Mouse (Mus musculus) embryonic facial prominence, embryonic 12.5 days (tissue): ENCODE results near the gene Defb47. TPM values are rescaled to one million over a fixed set of nuclear protein-coding genes. Genes with fewer than 3 reads are reported as not detected.

Source experiments
- ATAC-seq: fragments of 200-750 bp; cut with Nextera tagmentation; 2 replicates; pipeline ENCODE4 v1.8.0; 2017; ENCODE audit not compliant: insufficient number of reproducible peaks, insufficient read depth, low FRiP score, low TSS enrichment
- H3K27ac ChIP-seq: fragments of 300-500 bp; sonication (generic); 2 replicates; pipeline ENCODE4 v1.5.1; 2016; ENCODE audit warnings: mild to moderate bottlenecking
- H3K27me3 ChIP-seq: fragments of 300-500 bp; sonication (generic); 2 replicates; pipeline ENCODE4 v1.6.1; 2016; ENCODE audit warnings: mild to moderate bottlenecking, moderate library complexity
- H3K36me3 ChIP-seq: fragments of 300-500 bp; sonication (generic); 2 replicates; pipeline ENCODE4 v1.6.1; 2016; ENCODE audit warnings: mild to moderate bottlenecking
- H3K4me1 ChIP-seq: fragments of 300-500 bp; sonication (generic); 2 replicates; pipeline ENCODE4 v1.6.1; 2016
- H3K4me2 ChIP-seq: fragments of 300-500 bp; sonication (generic); replicated peaks from 2 replicates; pipeline ENCODE4 v1.6.1; 2016; ENCODE audit warnings: mild to moderate bottlenecking, moderate library complexity
- H3K4me3 ChIP-seq: fragments of 300-500 bp; sonication (generic); 2 replicates; pipeline ENCODE4 v1.5.1; 2016; ENCODE audit warnings: mild to moderate bottlenecking
- H3K9ac ChIP-seq: fragments of 300-500 bp; sonication (generic); 2 replicates; pipeline ENCODE4 v1.6.1; 2016; ENCODE audit warnings: mild to moderate bottlenecking, moderate library complexity
- H3K9me3 ChIP-seq: fragments of 300-500 bp; sonication (generic); 2 replicates; pipeline ENCODE4 v1.6.1; 2016; ENCODE audit warnings: mild to moderate bottlenecking, moderate library complexity
- WGBS: fragments of 180-500 bp; shearing (Covaris S2); methylation state at CpG from one replicate; pipeline ENCODE4 v1.1.7; 2016; 5-methylcytosine and 5-hydroxymethylcytosine counted together
- polyA plus RNA-seq: library from polyadenylated mRNA; unstranded; fragments of >200 nt; fragmentation: Nextera tagmentation; extraction: Ambion mirVana; gene quantifications from 2 replicates; pipeline ENCODE4 v1.2.1, GENCODE M21; 2016

Defb47 gene
- polyA plus RNA-seq, 1 experiment from 2014 or later: not detected

- H3K4me3 ChIP-seq: no peak within 1 kb of the TSS
- no peak within 1 kb of the TSS for H3K4me2 ChIP-seq
- no peak within 1 kb of the TSS for H3K27ac ChIP-seq
- H3K27me3 ChIP-seq: no peaks in the 10 kb centered on the region
- H3K9me3 ChIP-seq: no peaks in the 10 kb centered on the region
- H3K36me3 ChIP-seq: no peaks in the 10 kb centered on the region
- no peaks in the 10 kb centered on the region for H3K4me1 ChIP-seq
- no peak within 1 kb of the TSS for H3K9ac ChIP-seq
- ATAC-seq: no peak
- WGBS: 94% methylated on average over 5 of the region's 5 CpGs
Observed at GRCm38 (mm10) chr14:63011471-63011870, 13.6 kb downstream of the Defb47 start, which contains the start of gene Defb43. Gene Defb43, plus strand, starts transcription at chr14:63011771.

- no peak overlapping the region for H3K4me2 ChIP-seq
- H3K9me3 ChIP-seq: no peaks in the 10 kb centered on the region
- no peak overlapping the region for H3K9ac ChIP-seq
- WGBS: 82% methylated on average over 4 of the region's 4 CpGs
- H3K36me3 ChIP-seq: no peaks in the 10 kb centered on the region
- ATAC-seq: no peak
- no peak overlapping the region for H3K4me3 ChIP-seq
- no peaks in the 10 kb centered on the region for H3K27me3 ChIP-seq
- H3K4me1 ChIP-seq: no peaks in the 10 kb centered on the region
- no peak overlapping the region for H3K27ac ChIP-seq
Observed at GRCm38 (mm10) chr14:63013082-63013481, 15.2 kb downstream of the Defb47 start.

GRCm38 (mm10) chr14:63014667-63015066 is 16.8 kb downstream of the Defb47 start:
- no peaks in the 10 kb centered on the region for H3K9me3 ChIP-seq
- H3K27ac ChIP-seq: no peak overlapping the region
- no peaks in the 10 kb centered on the region for H3K27me3 ChIP-seq
- no peaks in the 10 kb centered on the region for H3K4me1 ChIP-seq
- no peak overlapping the region for H3K4me2 ChIP-seq
- ATAC-seq: no peak
- 90% methylated on average over 4 of the region's 4 CpGs for WGBS
- H3K36me3 ChIP-seq: no peaks in the 10 kb centered on the region
- H3K4me3 ChIP-seq: no peak overlapping the region
- H3K9ac ChIP-seq: no peak overlapping the region

GRCm38 (mm10) chr14:63020524-63021156 is 22.8 kb downstream of the Defb47 start:
- ATAC-seq: no peak
- no peaks in the 10 kb centered on the region for H3K9me3 ChIP-seq
- H3K9ac ChIP-seq: no peak overlapping the region
- 58% methylated on average over 6 of the region's 6 CpGs for WGBS
- no peaks in the 10 kb centered on the region for H3K36me3 ChIP-seq
- no peak overlapping the region for H3K4me3 ChIP-seq
- H3K27ac ChIP-seq: no peak overlapping the region
- no peaks in the 10 kb centered on the region for H3K4me1 ChIP-seq
- no peaks in the 10 kb centered on the region for H3K27me3 ChIP-seq
- no peak overlapping the region for H3K4me2 ChIP-seq

- no peaks in the 10 kb centered on the region for H3K27me3 ChIP-seq
- ATAC-seq: no peak
- WGBS: 66% methylated on average over 3 of the region's 3 CpGs
Observed at GRCm38 (mm10) chr14:63046691-63047090, 48.8 kb downstream of the Defb47 start, which contains the start of gene Defb42. Gene Defb42, plus strand, starts transcription at chr14:63046991.

GRCm38 (mm10) chr14:63049910-63050370 is 52.1 kb downstream of the Defb47 start, which contains the start of gene Defb30:
Gene Defb30, minus strand, starts transcription at chr14:63049960.
- H3K4me2 ChIP-seq: no peak within 1 kb of the TSS
- H3K9ac ChIP-seq: no peak within 1 kb of the TSS
- H3K27me3 ChIP-seq: no peaks in the 10 kb centered on the region
- H3K36me3 ChIP-seq: no peaks in the 10 kb centered on the region
- no peaks in the 10 kb centered on the region for H3K4me1 ChIP-seq
- 66% methylated on average over 13 of the region's 14 CpGs for whole genome bisulfite sequencing
- H3K27ac ChIP-seq: no peak within 1 kb of the TSS
- H3K4me3 ChIP-seq: no peak within 1 kb of the TSS
- no peaks in the 10 kb centered on the region for H3K9me3 ChIP-seq
- ATAC-seq: no peak

More at GRCm38 (mm10) chr14:63046691-63047090, 48.8 kb downstream of the Defb47 start, which contains the start of gene Defb42:
- no peaks in the 10 kb centered on the region for H3K4me1 ChIP-seq
- H3K4me2 ChIP-seq: no peak within 1 kb of the TSS
- no peaks in the 10 kb centered on the region for H3K9me3 ChIP-seq
- no peaks in the 10 kb centered on the region for H3K36me3 ChIP-seq
- H3K9ac ChIP-seq: no peak within 1 kb of the TSS
- H3K27ac ChIP-seq: no peak within 1 kb of the TSS
- H3K4me3 ChIP-seq: no peak within 1 kb of the TSS

Other genes with a start within 250 kb of the Defb47 start
- gene Ints6, start 236.9 kb upstream of the Defb47 start, polyA plus RNA-seq: 28.7 and 35.3 TPM in 2 replicates
- gene Wdfy2, start 160.4 kb upstream of the Defb47 start, polyA plus RNA-seq: 11.1 and 11.7 TPM in 2 replicates
- gene Defb48, start 13.6 kb upstream of the Defb47 start, polyA plus RNA-seq: not detected in 2 replicates
- not detected in 2 replicates for gene Defb43, start 13.7 kb downstream of the Defb47 start, polyA plus RNA-seq
- not detected in 2 replicates for gene Defb42, start 48.9 kb downstream of the Defb47 start, polyA plus RNA-seq
- not detected in 2 replicates for gene Defb30, start 51.9 kb downstream of the Defb47 start, polyA plus RNA-seq